Mouse (Mus musculus) lung, adult 2 months (tissue): ENCODE measurements at regions not wholly inside any gene's neighbourhood (a gene's known extent, or its start where the extent isn't known, plus 50 kb on each side); places are given as distances from the start of the nearest gene placed in this dataset.

ENCODE experiments used
- CTCF ChIP-seq: fragments of 200-500 bp; IDR thresholded peaks from 2 replicates; pipeline ENCODE4 v1.5.1; 2011; ENCODE audit warnings: mild to moderate bottlenecking, low read length, control low read depth; ENCODE audit not compliant: insufficient read depth
- POLR2A ChIP-seq: fragments of 200-500 bp; IDR thresholded peaks from 2 replicates; pipeline ENCODE4 v1.6.1; 2011; ENCODE audit warnings: low read depth, mild to moderate bottlenecking, control low read depth, low read length, borderline replicate concordance; ENCODE audit errors: extremely low read depth

- TF ChIP-seq CTCF (no peak), POLR2A (no peak)
These were observed 233.5 kb downstream of the Adgrg6 start for GRCm38 (mm10) chr10:14311962-14312361.
